Mouse (Mus musculus) gastrocnemius, postnatal 25 days (tissue): ENCODE results near the gene Cep112. TPM values are rescaled to one million over a fixed set of nuclear protein-coding genes. Genes with fewer than 3 reads are reported as not detected.

Experiments
- DNase-seq: peaks from one replicate; pipeline ENCODE4 v3.0.0; 2022
- long read RNA-seq, 2 experiments: library from polyadenylated mRNA; stranded (forward); transcript quantifications; one replicate each; pipeline ENCODE4 v2.0.0; 2021
- total RNA-seq, 2 experiments: library from RNA; stranded (reverse); gene quantifications; 1 replicate in 1 of 2; 2 replicates in 1 of 2; pipeline ENCODE4 v1.2.3; 2021

Cep112 gene
- total RNA-seq, result 1 to 10 TPM; 3.7 to 4.7 TPM
- long read RNA-seq, experiment 1, partial matches to known transcripts, result 0 of 1 reads
- long read RNA-seq, experiment 1, other reads (novel, unspliced or antisense), result 0 of 1 reads
- long read RNA-seq, experiment 2, partial matches to known transcripts, result 1 of 1 reads
- long read RNA-seq, experiment 2, other reads (novel, unspliced or antisense), result 0 of 1 reads

GRCm38 (mm10) chr11:108424889-108425591 lies at the start of gene Cep112:
Gene Cep112 (plus strand): TSS chr11:108425192.
- DNase-seq, result peak; percentile 96

GRCm38 (mm10) chr11:108376815-108377214 lies 48.2 kb upstream of the Cep112 start:
- no peak for DNase-seq

- DNase-seq, result peak; percentile 24
These were observed 47.2 kb upstream of the Cep112 start for GRCm38 (mm10) chr11:108377680-108378362.

GRCm38 (mm10) chr11:108378363-108378751 lies 46.6 kb upstream of the Cep112 start:
- DNase-seq, result no peak

- DNase-seq, result no peak
These were observed 42.3 kb upstream of the Cep112 start for GRCm38 (mm10) chr11:108382664-108383063.

DNA sequence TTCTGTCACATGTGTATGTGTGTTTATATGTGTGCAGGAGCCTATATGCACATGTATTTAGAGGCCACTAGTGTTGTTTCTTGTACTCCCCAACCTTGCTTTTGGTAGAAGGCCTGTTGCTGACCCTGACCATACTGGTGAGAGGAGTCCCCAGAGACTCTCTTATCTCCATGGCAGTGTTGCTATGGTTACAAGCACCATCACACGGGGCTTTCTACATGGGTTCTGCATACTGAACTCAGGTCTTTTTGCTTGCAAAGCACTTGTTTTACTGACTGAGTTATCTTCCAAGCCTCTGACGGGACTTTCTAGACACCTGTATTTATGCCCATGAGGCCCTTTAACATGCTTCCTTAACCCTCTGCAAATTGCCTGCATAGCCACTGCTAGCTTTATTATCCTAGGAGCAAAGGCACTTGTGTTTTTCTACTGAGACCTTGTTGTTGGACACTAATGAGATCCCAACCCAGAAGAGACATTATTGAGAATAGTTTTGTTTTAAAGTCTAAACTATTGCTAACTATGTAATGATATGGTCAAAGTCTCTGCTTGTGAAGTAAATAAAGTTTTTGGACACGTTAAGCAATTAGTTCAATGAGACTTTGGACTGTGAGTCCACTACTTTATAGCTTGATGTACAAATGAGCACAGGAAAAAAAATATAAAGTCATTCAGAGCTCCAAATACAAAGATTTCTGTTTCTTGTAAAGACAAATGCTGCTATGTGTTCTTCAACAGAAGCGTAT lies 39.9 kb upstream of the Cep112 start:
- no peak for DNase-seq

DNA sequence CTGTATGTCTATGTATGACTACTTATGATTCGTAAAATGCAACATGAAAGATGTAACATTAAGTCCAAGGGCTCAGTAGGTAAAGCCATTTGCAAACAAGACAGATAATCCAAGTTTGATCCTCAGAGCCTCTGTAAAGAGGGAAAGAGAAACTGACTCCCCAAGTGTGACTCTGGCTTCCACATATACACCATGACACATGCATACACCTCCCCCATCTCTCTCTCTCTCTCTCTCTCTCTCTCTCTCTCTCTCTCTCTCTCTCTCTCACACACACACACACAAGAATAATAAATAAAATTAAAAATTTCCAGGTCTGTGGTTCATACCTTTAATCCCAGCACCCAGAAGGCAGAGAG lies 39.3 kb upstream of the Cep112 start:
- no peak for DNase-seq

GRCm38 (mm10) chr11:108395061-108395460 lies 29.9 kb upstream of the Cep112 start:
- no peak for DNase-seq

DNA sequence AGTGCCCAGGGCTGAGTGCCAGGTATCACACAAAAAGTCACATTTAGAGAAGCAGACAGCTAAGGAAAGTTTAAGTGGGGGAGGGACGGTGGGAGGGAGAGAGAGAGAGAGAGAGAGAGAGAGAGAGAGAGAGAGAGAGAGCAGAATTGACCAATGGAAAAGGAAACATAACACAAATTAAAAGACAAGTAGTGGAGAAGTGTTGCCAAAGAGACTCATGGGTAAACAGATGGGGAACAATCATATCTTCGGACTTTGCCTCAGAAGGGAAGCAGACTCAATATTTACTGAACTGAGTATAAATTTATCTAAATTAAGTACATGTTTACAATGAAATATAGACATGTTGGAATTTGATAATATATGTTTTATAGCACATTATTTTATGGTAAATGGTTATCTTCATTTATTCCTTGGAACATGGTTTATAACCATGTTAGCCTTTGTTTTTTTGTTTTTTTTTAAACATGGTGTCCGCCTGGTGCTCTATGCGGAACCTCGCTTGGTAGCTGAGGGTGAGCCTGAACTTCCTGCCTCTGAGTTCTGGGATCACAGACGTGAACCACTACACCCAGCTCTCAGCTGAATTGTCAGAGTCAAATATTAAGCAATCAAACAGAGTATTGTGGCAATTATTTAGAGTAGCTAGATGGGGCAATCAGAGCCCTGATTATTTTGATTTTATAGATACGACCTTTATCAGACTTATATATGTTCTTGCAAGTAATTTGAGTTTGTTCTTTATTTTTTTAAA lies 28.7 kb upstream of the Cep112 start:
- DNase-seq, result no peak

- DNase-seq, result no peak
These were observed 14.9 kb upstream of the Cep112 start for GRCm38 (mm10) chr11:108409876-108410644.

- DNase-seq, result no peak
These were observed 8.6 kb upstream of the Cep112 start for GRCm38 (mm10) chr11:108416360-108416759.

DNA sequence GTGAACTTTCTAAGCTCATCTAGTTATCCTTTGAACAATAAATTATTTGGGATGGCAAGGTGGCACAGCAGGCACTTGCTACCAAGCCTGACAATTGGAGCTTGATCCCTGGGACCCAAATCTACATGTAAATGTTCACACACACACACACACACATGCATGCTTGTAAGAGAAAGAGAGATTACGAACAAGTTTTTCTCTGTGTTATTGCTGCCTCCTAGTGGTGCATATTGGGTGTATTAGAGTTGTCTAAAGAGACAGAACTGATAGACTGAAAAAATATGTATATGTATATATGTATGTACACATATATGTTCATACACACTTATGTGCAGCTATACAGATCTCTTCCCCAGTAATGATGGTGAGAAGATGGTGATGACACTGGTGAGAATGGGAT lies 6.5 kb upstream of the Cep112 start:
- DNase-seq, result no peak

GRCm38 (mm10) chr11:108419242-108419641 lies 5.8 kb upstream of the Cep112 start:
- DNase-seq, result no peak

- no peak for DNase-seq
These were observed 4.2 kb upstream of the Cep112 start for GRCm38 (mm10) chr11:108420751-108421150.

DNA sequence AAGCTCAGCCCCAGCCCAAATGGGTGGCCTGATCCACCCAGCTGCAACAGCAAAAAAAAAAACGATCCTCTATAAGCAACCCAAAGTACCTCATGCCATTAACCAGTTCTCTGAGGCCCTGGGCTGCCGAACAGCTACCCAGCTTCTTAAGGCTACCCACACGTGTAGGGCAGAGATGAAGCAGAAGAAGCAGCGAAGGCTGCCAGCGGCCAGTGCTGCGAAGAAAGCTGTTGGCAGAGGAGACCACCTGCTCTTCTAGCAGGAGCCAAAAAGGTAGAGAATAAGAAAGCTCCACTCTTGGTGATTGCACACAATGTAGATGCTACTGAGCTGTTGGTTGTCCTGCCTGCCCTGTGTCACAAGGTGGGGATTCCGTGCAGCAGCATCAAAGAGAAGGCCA lies 1.8 kb upstream of the Cep112 start:
- DNase-seq, result no peak

DNA sequence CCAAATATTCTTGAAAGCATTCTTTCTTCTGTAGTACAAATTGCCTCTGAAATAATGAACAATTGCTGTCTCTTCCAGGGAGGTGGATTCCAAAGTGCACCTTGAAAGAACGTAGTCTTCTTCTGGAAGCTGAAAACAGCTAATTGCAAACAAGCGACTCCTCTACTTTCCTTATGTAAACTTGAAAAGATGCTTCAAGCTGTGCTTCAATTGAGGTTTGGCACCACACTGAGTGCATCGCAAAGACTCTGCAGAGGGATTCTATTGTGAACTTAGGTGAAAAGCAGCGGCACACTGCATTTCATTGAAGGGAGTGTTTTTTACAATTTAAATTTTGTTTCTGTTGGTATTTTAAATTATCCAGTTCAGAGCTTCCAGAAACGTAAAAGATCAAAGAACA lies 881 bp upstream of the Cep112 start:
- no peak for DNase-seq

DNA sequence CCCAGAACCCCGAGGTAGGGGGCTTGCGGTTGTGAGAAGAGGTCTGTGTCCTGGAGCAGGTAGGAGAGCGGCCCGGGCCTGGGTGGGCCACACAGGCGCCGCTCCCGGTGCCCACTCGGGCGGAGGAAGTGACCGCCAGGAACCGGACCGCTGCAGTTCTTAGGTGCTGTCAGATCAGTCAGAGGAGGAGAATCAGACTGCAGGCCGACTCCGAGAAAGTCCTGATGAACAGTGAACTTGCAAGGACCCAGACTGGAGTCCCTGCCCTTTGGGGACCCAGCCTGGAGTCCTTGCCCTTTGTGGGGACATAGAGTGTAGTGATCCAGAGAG lies 565 bp downstream of the Cep112 start:
- DNase-seq, result peak; percentile 24

- no peak for DNase-seq
These were observed 1.1 kb downstream of the Cep112 start for GRCm38 (mm10) chr11:108426086-108426485.

DNA sequence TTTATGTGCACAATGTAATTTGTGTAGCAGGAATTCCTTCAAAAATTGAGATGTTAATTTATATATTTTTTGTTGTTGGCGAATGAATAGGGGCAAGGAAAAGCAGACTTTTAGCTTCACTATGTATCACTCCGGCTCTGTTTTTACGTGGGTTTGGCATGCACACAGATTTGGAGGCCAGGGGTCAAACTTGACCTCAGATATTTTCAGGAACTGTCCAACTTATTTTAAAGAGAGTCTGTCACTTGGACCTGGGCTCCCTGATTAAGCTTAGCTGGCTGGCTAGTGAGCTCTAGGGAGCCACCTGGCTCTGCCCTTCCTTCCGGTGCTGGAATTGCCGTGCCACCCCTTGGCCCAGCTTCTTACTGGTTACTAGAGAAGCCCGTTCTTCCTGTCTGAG lies 2.2 kb downstream of the Cep112 start:
- no peak for DNase-seq

DNA sequence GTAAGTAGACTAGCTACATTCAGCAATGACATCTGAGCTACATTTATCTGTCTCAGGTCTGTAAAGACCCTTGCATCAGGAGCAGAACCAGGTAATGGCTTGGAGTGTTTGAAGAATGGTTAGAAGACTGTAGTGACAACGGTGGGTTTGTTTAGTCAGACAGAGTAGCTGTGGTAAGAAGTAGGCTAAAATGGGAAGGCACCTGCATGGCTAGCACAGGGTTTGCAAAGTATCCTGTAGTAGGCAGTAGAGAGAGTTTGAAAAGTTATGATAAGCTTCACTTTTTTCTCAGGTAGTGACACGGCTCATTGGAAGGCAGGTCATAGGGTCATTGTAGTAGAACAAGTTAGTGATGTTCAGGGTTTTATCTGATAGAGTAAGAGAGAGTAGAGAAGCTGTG lies 4.1 kb downstream of the Cep112 start:
- no peak for DNase-seq

- no peak for DNase-seq
These were observed 19.0 kb downstream of the Cep112 start for GRCm38 (mm10) chr11:108443893-108444563.
